Mouse (Mus musculus): Measurements from ENCODE around the gene Rp2. TPM values are rescaled to one million over a fixed set of nuclear protein-coding genes. Genes with fewer than 3 reads are reported as not detected.
"Not testable (repeated sequence)": the region's sequence is repeated elsewhere in the genome, so short reads cannot be mapped to it uniquely, and the experiment has no call there.

Rp2 gene
- total and polyA plus RNA-seq, 2 experiments from 2014 or later, result 9.9 to 19.2 TPM

DNA sequence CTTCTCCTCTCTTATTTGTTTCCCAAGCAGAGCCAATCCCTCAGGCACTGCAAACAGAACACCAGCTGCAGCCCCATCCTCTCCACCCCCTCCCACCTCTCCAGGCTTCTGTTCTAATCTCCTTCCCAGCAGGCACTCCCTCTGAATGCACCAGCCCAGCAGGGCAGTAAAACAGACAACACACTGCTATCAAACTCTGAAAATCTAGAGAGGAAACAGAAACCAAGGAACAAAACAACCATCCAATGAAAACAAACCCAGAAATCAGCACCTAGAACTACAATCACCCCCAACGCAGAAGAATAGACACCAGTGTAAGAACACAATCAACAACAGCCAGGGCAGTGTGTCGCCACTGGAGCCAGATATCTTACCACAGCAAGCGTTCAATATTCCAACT, 8.0 kb upstream of the Rp2 start:
- no peak for ATAC-seq
- Histone ChIP-seq H3K27me3 (ENCODE audit: insufficient read depth, low read length) (no peaks in the 10 kb centered on the region), H3K4me3 (ENCODE audit: low read depth, low read length) (no peak overlapping the region), H3K9ac (no peak overlapping the region), H3K4me1 (ENCODE audit: insufficient read depth) (no peaks in the 10 kb centered on the region), H3K36me3 (ENCODE audit: insufficient read depth) (no peaks in the 10 kb centered on the region), H3K4me2 (ENCODE audit: low read depth) (no peak overlapping the region), H3K9me3 (ENCODE audit: low read length) (no peaks in the 10 kb centered on the region), H3K27ac (ENCODE audit: low read depth, low read length) (no peak overlapping the region)
- DNase-seq, result no peak
- no peak for TF ChIP-seq CTCF (IDR thresholded peaks at IDR 0.05; ENCODE audit: low read depth)
- WGBS, result 24% methylated on average over 3 of the region's 3 CpGs

DNA sequence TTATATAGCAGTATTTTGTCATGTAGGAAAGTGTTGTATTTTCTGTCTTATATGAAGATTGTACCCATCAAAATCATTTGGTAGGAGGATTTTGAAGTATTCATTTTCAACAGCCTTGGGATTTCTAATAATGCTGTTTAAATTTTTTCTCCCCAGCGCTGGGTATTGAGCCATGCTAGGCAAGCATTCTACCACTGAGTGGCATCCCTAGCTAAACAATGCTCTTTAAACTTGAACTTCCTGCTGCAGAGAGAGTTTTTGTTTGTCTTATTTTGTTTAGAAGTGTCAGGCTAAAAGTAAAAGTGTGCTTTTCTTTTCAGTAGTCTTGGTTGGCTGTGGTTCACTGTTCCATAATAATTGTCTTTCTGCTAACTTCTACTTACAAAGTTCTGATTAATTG, 1.8 kb downstream of the Rp2 start:
- DNase-seq, result peak; percentile 1
- 48% methylated on average over 1 of the region's 1 CpGs for WGBS
- H3K4me2 ChIP-seq (ENCODE audit: low read depth), result peak overlapping the region; percentile 21

DNA sequence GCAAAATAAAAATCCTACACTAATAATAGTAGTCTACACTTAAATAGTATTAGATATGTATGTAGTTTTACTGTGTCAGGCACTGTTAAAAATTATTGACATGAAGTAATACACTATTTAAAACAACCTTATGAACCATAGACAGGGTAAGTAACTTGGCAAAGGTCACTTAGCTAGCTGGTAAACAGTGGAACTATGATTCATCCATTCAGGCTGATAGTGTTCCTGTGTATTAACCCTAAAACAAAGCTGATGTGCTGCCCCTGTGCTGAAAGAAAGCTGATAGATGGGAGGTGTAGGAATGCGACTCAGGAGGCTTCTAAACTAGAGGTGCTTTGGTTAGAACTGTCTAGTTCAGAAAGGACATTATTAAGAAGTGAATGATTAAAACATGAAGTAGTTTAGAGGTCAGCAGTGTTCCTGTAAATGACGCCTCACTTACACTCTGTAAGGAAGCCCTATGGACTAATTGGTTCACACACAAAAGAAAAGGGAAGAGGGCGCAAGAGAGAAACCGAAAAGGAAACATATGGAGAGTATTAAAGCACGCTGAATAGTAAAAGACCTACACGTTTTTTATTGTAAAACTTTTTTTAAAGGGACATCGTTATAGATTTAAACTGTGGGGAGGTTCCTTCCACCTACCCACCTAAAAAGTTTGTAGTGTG, 15.2 kb downstream of the Rp2 start:
- no peaks in the 10 kb centered on the region for H3K27me3 ChIP-seq (ENCODE audit: insufficient read depth, low read length)
- H3K4me2 ChIP-seq (ENCODE audit: low read depth), result no peak overlapping the region
- no peak for DNase-seq
- no peak overlapping the region for H3K4me3 ChIP-seq (ENCODE audit: low read depth, low read length)
- 49% methylated on average over 7 of the region's 7 CpGs for WGBS
- TF ChIP-seq CTCF (IDR thresholded peaks at IDR 0.05; ENCODE audit: low read depth), result no peak
- H3K4me1 ChIP-seq (ENCODE audit: insufficient read depth), result no peaks in the 10 kb centered on the region
- no peaks in the 10 kb centered on the region for H3K9me3 ChIP-seq (ENCODE audit: low read length)
- 0 out of 2 replicates have a peak, but pooled peaks cover 5% of the 10 kb centered on the region for H3K36me3 ChIP-seq (ENCODE audit: insufficient read depth)
- H3K27ac ChIP-seq (ENCODE audit: low read depth, low read length), result no peak overlapping the region
- no peak for ATAC-seq
- H3K9ac ChIP-seq, result no peak overlapping the region

More for the DNA sequence above, 1.8 kb downstream of the Rp2 start:
- Histone ChIP-seq H3K9me3 (ENCODE audit: low read length) (no peaks in the 10 kb centered on the region), H3K4me1 (ENCODE audit: insufficient read depth) (no peaks in the 10 kb centered on the region), H3K27me3 (ENCODE audit: insufficient read depth, low read length) (no peaks in the 10 kb centered on the region), H3K4me3 (ENCODE audit: low read depth, low read length) (no peak overlapping the region), H3K27ac (ENCODE audit: low read depth, low read length) (no peak overlapping the region), H3K9ac (no peak overlapping the region), H3K36me3 (ENCODE audit: insufficient read depth) (no peaks in the 10 kb centered on the region)
- no peak for ATAC-seq
- TF ChIP-seq CTCF (IDR thresholded peaks at IDR 0.05; ENCODE audit: low read depth), result no peak

DNA sequence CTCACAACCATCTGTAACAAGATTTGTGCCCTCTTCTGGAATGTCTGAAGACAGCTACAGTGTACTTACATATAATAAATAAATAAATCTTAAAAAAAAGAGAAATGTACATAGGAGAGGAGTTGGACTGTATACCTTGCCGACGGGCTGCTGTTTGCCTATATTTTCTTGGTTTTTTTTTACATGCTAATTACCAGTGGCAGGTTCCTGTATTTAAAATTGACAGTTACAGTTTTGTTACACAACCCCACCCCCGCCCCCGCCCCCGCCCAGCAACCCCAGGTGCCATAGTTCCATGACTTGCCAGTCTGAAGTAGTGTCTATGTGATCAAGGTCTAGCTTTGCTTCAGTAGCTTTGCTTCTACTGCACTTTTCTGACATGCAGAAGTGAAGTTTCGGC, 18.0 kb downstream of the Rp2 start:
- DNase-seq (no peak), ATAC-seq (no peak)
- no peak overlapping the region for H3K27ac ChIP-seq (ENCODE audit: low read depth, low read length)
- H3K36me3 ChIP-seq (ENCODE audit: insufficient read depth), result 0 out of 2 replicates have a peak, but pooled peaks cover 5% of the 10 kb centered on the region
- no peaks in the 10 kb centered on the region for H3K4me1 ChIP-seq (ENCODE audit: insufficient read depth)
- H3K4me2 ChIP-seq (ENCODE audit: low read depth), result no peak overlapping the region
- H3K9ac ChIP-seq, result no peak overlapping the region
- 88% methylated on average over 6 of the region's 6 CpGs for WGBS
- no peaks in the 10 kb centered on the region for H3K9me3 ChIP-seq (ENCODE audit: low read length)
- no peak for TF ChIP-seq CTCF (IDR thresholded peaks at IDR 0.05; ENCODE audit: low read depth)
- H3K4me3 ChIP-seq (ENCODE audit: low read depth, low read length), result no peak overlapping the region
- H3K27me3 ChIP-seq (ENCODE audit: insufficient read depth, low read length), result no peaks in the 10 kb centered on the region

DNA sequence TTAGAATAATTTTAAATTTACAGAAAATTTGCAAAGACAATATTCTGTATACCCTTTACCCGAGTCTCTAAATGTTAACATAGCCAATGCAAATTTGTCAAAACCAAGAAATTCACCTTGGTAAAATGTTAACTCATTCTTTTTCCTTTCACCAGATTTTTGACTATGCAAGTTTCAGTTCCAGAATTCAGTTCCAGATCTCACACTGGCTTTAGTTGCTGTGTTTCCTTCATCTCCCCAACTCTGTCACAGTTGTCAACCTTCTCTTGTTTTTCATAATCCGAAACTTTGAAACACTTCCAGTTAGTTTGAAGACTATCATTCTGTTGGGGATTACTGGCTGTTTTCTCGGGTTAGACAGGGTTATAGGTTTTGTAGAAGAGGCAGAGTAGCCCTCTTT, 22.7 kb downstream of the Rp2 start:
- H3K27ac ChIP-seq (ENCODE audit: low read depth, low read length), result no peak overlapping the region
- no peak for TF ChIP-seq CTCF (IDR thresholded peaks at IDR 0.05; ENCODE audit: low read depth)
- H3K4me1 ChIP-seq (ENCODE audit: insufficient read depth), result no peaks in the 10 kb centered on the region
- no peaks in the 10 kb centered on the region for H3K9me3 ChIP-seq (ENCODE audit: low read length)
- no peak for DNase-seq
- no peak for ATAC-seq
- no peak overlapping the region for H3K9ac ChIP-seq
- no peak overlapping the region for H3K4me3 ChIP-seq (ENCODE audit: low read depth, low read length)
- no peaks in the 10 kb centered on the region for H3K27me3 ChIP-seq (ENCODE audit: insufficient read depth, low read length)
- H3K36me3 ChIP-seq (ENCODE audit: insufficient read depth), result 0 out of 2 replicates have a peak, but pooled peaks cover 5% of the 10 kb centered on the region
- WGBS, result 72% methylated on average over 3 of the region's 3 CpGs
- H3K4me2 ChIP-seq (ENCODE audit: low read depth), result no peak overlapping the region

DNA sequence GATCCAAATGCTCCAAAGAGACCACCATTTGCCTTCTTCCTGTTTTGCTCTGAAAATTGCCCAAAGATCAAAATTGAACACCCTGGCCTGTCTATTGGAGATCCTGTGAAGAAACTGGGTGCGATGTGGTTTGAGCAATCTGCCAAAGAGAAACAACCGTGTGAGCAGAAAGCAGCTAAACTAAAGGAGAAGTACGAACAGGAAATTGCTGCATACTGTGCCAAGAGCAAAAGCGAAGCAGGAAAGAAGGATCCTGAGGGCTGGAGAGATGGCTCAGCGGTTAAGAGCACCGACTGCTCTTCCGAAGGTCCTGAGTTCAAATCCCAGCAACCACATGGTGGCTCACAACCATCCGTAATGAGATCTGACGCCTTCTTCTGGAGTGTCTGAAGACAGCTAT, 27.7 kb downstream of the Rp2 start:
- H3K36me3 ChIP-seq (ENCODE audit: insufficient read depth); H3K4me3 ChIP-seq (ENCODE audit: low read depth, low read length); H3K27me3 ChIP-seq (ENCODE audit: insufficient read depth, low read length); DNase-seq; H3K4me2 ChIP-seq (ENCODE audit: low read depth); H3K4me1 ChIP-seq (ENCODE audit: insufficient read depth); ATAC-seq; H3K27ac ChIP-seq (ENCODE audit: low read depth, low read length); H3K9me3 ChIP-seq (ENCODE audit: low read length); H3K9ac ChIP-seq: not testable (repeated sequence)
- WGBS, result 93% methylated on average over 9 of the region's 9 CpGs

DNA sequence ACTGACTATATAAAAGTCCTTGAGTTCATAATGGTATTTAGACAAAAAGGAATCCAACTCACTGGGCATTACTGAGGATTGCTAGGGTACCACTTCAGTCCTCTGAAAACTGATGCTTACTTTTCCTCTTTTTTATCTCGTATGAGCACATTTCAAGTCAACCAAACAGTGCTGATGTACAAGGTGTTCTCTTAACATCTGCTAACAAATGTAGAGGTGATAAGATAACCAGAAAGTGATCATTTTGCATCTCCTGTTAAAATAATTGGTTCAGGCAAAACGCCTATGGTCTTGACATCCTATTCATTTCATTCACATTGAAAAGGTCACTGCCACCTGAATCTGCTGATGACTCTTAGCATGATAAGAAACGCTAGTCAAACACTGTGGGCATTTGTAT, 28.7 kb downstream of the Rp2 start:
- Histone ChIP-seq H3K27me3 (ENCODE audit: insufficient read depth, low read length) (no peaks in the 10 kb centered on the region), H3K4me2 (ENCODE audit: low read depth) (no peak overlapping the region), H3K36me3 (ENCODE audit: insufficient read depth) (no peaks in the 10 kb centered on the region), H3K4me3 (ENCODE audit: low read depth, low read length) (no peak overlapping the region), H3K9me3 (ENCODE audit: low read length) (no peaks in the 10 kb centered on the region), H3K27ac (ENCODE audit: low read depth, low read length) (no peak overlapping the region), H3K9ac (no peak overlapping the region), H3K4me1 (ENCODE audit: insufficient read depth) (no peaks in the 10 kb centered on the region)
- ATAC-seq (no peak), DNase-seq (no peak)
- TF ChIP-seq CTCF (IDR thresholded peaks at IDR 0.05; ENCODE audit: low read depth), result no peak
- WGBS, result 75% methylated on average over 3 of the region's 3 CpGs
